Mouse (Mus musculus): ENCODE results near the gene Fv1. TPM values are rescaled to one million over a fixed set of nuclear protein-coding genes. Genes with fewer than 3 reads are reported as not detected.

Fv1 gene
- polyA plus RNA-seq, 1 experiment from 2014 or later: 10.0 TPM

GRCm38 (mm10) chr4:147905090-147905659 lies 36.4 kb downstream of the Fv1 start:
- H3K9me3 ChIP-seq (ENCODE audit: control insufficient read depth, low read depth, low read length): no peaks in the 10 kb centered on the region
- H3K4me2 ChIP-seq (replicated peaks; ENCODE audit: low read depth, low read length): peak overlapping the region; percentile 63
- no peak overlapping the region; the same call in 1 of the 2 replicates for H3K9ac ChIP-seq (replicated peaks; ENCODE audit: low read depth, low read length)
- peaks cover 10% of the 10 kb centered on the region; the same call in 1 of the 2 replicates for H3K36me3 ChIP-seq (ENCODE audit: control insufficient read depth, insufficient read depth, low read length)
- peak overlapping the region; percentile 82 for H3K4me3 ChIP-seq (ENCODE audit: low read depth, low read length)
- peaks cover 6% of the 10 kb centered on the region; the same call in 1 of the 2 replicates for H3K4me1 ChIP-seq (ENCODE audit: control insufficient read depth, insufficient read depth, low read length)
- no peaks in the 10 kb centered on the region for H3K27me3 ChIP-seq (ENCODE audit: control insufficient read depth, insufficient read depth, low read length)
- no peak overlapping the region for H3K27ac ChIP-seq (ENCODE audit: low read length)
- ATAC-seq (ENCODE audit: insufficient number of reproducible peaks, insufficient read depth, low FRiP score, low read depth): no peak
- 2% methylated on average over 8 of the region's 8 CpGs for WGBS

GRCm38 (mm10) chr4:147906230-147906629 lies 37.5 kb downstream of the Fv1 start:
- H3K9me3 ChIP-seq (ENCODE audit: control insufficient read depth, low read depth, low read length): no peaks in the 10 kb centered on the region
- H3K4me1 ChIP-seq (ENCODE audit: control insufficient read depth, insufficient read depth, low read length): peaks cover 6% of the 10 kb centered on the region; the same call in 1 of the 2 replicates
- ATAC-seq (ENCODE audit: insufficient number of reproducible peaks, insufficient read depth, low FRiP score, low read depth): no peak
- WGBS: 79% methylated on average over 5 of the region's 5 CpGs
- no peaks in the 10 kb centered on the region for H3K27me3 ChIP-seq (ENCODE audit: control insufficient read depth, insufficient read depth, low read length)
- H3K36me3 ChIP-seq (ENCODE audit: control insufficient read depth, insufficient read depth, low read length): peaks cover 4% of the 10 kb centered on the region; the same call in 1 of the 2 replicates
- H3K4me2 ChIP-seq (replicated peaks; ENCODE audit: low read depth, low read length): no peak overlapping the region
- H3K9ac ChIP-seq (replicated peaks; ENCODE audit: low read depth, low read length): no peak overlapping the region
- no peak overlapping the region for H3K27ac ChIP-seq (ENCODE audit: low read length)
- no peak overlapping the region for H3K4me3 ChIP-seq (ENCODE audit: low read depth, low read length)

GRCm38 (mm10) chr4:147909486-147909885 lies 40.7 kb downstream of the Fv1 start:
- no peak overlapping the region for H3K9ac ChIP-seq (replicated peaks; ENCODE audit: low read depth, low read length)
- 90% methylated on average over 5 of the region's 5 CpGs for WGBS
- ATAC-seq (ENCODE audit: insufficient number of reproducible peaks, insufficient read depth, low FRiP score, low read depth): no peak
- H3K4me1 ChIP-seq (ENCODE audit: control insufficient read depth, insufficient read depth, low read length): no peaks in the 10 kb centered on the region
- H3K27me3 ChIP-seq (ENCODE audit: control insufficient read depth, insufficient read depth, low read length): no peaks in the 10 kb centered on the region
- no peak overlapping the region for H3K4me3 ChIP-seq (ENCODE audit: low read depth, low read length)
- H3K36me3 ChIP-seq (ENCODE audit: control insufficient read depth, insufficient read depth, low read length): peaks cover 2% of the 10 kb centered on the region
- H3K27ac ChIP-seq (ENCODE audit: low read length): no peak overlapping the region
- H3K9me3 ChIP-seq (ENCODE audit: control insufficient read depth, low read depth, low read length): no peaks in the 10 kb centered on the region
- no peak overlapping the region for H3K4me2 ChIP-seq (replicated peaks; ENCODE audit: low read depth, low read length)

- 56% methylated on average over 7 of the region's 7 CpGs for WGBS
- Histone ChIP-seq H3K27ac (ENCODE audit: low read length) (no peak overlapping the region), H3K9me3 (ENCODE audit: control insufficient read depth, low read depth, low read length) (no peaks in the 10 kb centered on the region), H3K4me3 (ENCODE audit: low read depth, low read length) (no peak overlapping the region), H3K36me3 (ENCODE audit: control insufficient read depth, insufficient read depth, low read length) (peaks cover 4% of the 10 kb centered on the region), H3K4me1 (ENCODE audit: control insufficient read depth, insufficient read depth, low read length) (no peaks in the 10 kb centered on the region), H3K27me3 (ENCODE audit: control insufficient read depth, insufficient read depth, low read length) (no peaks in the 10 kb centered on the region), H3K4me2 (replicated peaks; ENCODE audit: low read depth, low read length) (no peak overlapping the region), H3K9ac (replicated peaks; ENCODE audit: low read depth, low read length) (no peak overlapping the region)
- no peak for ATAC-seq (ENCODE audit: insufficient number of reproducible peaks, insufficient read depth, low FRiP score, low read depth)
These were observed 49.8 kb downstream of the Fv1 start for GRCm38 (mm10) chr4:147918459-147919121.

Other genes with a start within 250 kb of the Fv1 start
- 3.0 and 3.2 TPM in 2 replicates for gene Zfp979, start 226.5 kb upstream of the Fv1 start, polyA plus RNA-seq (2014; fragmentation: Nextera tagmentation; extraction: Ambion mirVana)
- gene Zfp534, start 166.4 kb upstream of the Fv1 start, polyA plus RNA-seq (2014; fragmentation: Nextera tagmentation; extraction: Ambion mirVana): not detected in 2 replicates
- 10.6 and 12.3 TPM in 2 replicates for gene Zfp984, start 59.2 kb upstream of the Fv1 start, polyA plus RNA-seq (2014; fragmentation: Nextera tagmentation; extraction: Ambion mirVana)
- 4.9 and 7.9 TPM in 2 replicates for gene Zfp933, start 20.6 kb upstream of the Fv1 start, polyA plus RNA-seq (2014; fragmentation: Nextera tagmentation; extraction: Ambion mirVana)
- gene Miip, start 163 bp upstream of the Fv1 start, polyA plus RNA-seq (2014; fragmentation: Nextera tagmentation; extraction: Ambion mirVana): 32.9 and 33.1 TPM in 2 replicates
- gene Mfn2, start 35.7 kb downstream of the Fv1 start, polyA plus RNA-seq (2014; fragmentation: Nextera tagmentation; extraction: Ambion mirVana): 26.5 and 29.8 TPM in 2 replicates
- 53.0 and 56.0 TPM in 2 replicates for gene Plod1, start 67.8 kb downstream of the Fv1 start, polyA plus RNA-seq (2014; fragmentation: Nextera tagmentation; extraction: Ambion mirVana)
- gene 2510039O18Rik, start 71.9 kb downstream of the Fv1 start, polyA plus RNA-seq (2014; fragmentation: Nextera tagmentation; extraction: Ambion mirVana): 17.6 and 20.0 TPM in 2 replicates
- gene Nppb, start 116.8 kb downstream of the Fv1 start, polyA plus RNA-seq (2014; fragmentation: Nextera tagmentation; extraction: Ambion mirVana): not detected in 2 replicates
- gene Nppa, start 131.7 kb downstream of the Fv1 start, polyA plus RNA-seq (2014; fragmentation: Nextera tagmentation; extraction: Ambion mirVana): 1.2 and 2.3 TPM in 2 replicates
- 6.2 and 6.6 TPM in 2 replicates for gene Clcn6, start 169.8 kb downstream of the Fv1 start, polyA plus RNA-seq (2014; fragmentation: Nextera tagmentation; extraction: Ambion mirVana)
- 18.0 and 18.4 TPM in 2 replicates for gene Mthfr, start 170.1 kb downstream of the Fv1 start, polyA plus RNA-seq (2014; fragmentation: Nextera tagmentation; extraction: Ambion mirVana)
- gene Agtrap, start 219.1 kb downstream of the Fv1 start, polyA plus RNA-seq (2014; fragmentation: Nextera tagmentation; extraction: Ambion mirVana): 12.8 and 13.3 TPM in 2 replicates

Measured in stomach, embryonic 14.5 days (tissue).